In genomic region chr2:4882249-4882791, GRCm38 (mm10) we compare ENCODE assay signal across 8 mouse cellular contexts. TPM values are rescaled to one million over a fixed set of nuclear protein-coding genes. Genes with fewer than 3 reads are reported as not detected.
DNase-seq lines count a peak whose midpoint lies in the region; ATAC-seq and TF ChIP-seq lines count a peak whose summit lies in the region.

No protein-coding gene starts in this region.

- H3K9ac ChIP-seq in intestine, postnatal 0 days (ENCODE audit: low read depth, low read length) = peak overlapping the region; percentile 98
- H3K9ac ChIP-seq in midbrain, embryonic 16.5 days (ENCODE audit: low read depth, low read length) = peak overlapping the region; percentile 99

- POLR2A ChIA-PET in Patski (lab: Charles Lee) = no interaction called here

- peak; percentile 45 for ATAC-seq in Patski
- peak; percentile 53 for ATAC-seq in intestine, postnatal 0 days
- ATAC-seq in midbrain, embryonic 16.5 days = peak; percentile 73

- peak overlapping the region; percentile 96 for H3K27ac ChIP-seq in intestine, postnatal 0 days (ENCODE audit: low read depth, low read length)
- H3K27ac ChIP-seq in midbrain, embryonic 16.5 days (ENCODE audit: low read length) = peak overlapping the region; percentile 100
- H3K27ac ChIP-seq in testis, adult 2 months (ENCODE audit: control insufficient read depth, insufficient read depth, low read depth, low read length) = peak overlapping the region; percentile 93

- peak overlapping the region; percentile 88 for H3K4me2 ChIP-seq in intestine, postnatal 0 days (replicated peaks; ENCODE audit: low read depth)
- peak overlapping the region; percentile 75 for H3K4me2 ChIP-seq in midbrain, embryonic 16.5 days (ENCODE audit: low read length)

- 0 out of 2 replicates have a peak, but pooled peaks cover 3% of the 10 kb centered on the region for H3K4me1 ChIP-seq in intestine, postnatal 0 days (replicated peaks; ENCODE audit: control insufficient read depth, insufficient read depth, low read length)
- peaks cover 18% of the 10 kb centered on the region for H3K4me1 ChIP-seq in midbrain, embryonic 16.5 days (ENCODE audit: control insufficient read depth, insufficient read depth, low read length)
- H3K4me1 ChIP-seq in testis, adult 2 months (ENCODE audit: control insufficient read depth, insufficient read depth, low read length) = peaks cover 6% of the 10 kb centered on the region; the same call in 1 of the 2 replicates

- TF ChIP-seq POLR2A in testis, adult 2 months (IDR thresholded peaks at IDR 0.05; ENCODE audit: control insufficient read depth, low read depth, low read length) = no peak

- peak overlapping the region; percentile 94 for H3K4me3 ChIP-seq in intestine, postnatal 0 days (ENCODE audit: low read depth, low read length)
- peak overlapping the region; percentile 61 for H3K4me3 ChIP-seq in midbrain, embryonic 16.5 days (ENCODE audit: low read depth, low read length)
- peak overlapping the region; percentile 98 for H3K4me3 ChIP-seq in testis, adult 2 months (ENCODE audit: control insufficient read depth, low read depth, low read length)

- no peaks in the 10 kb centered on the region for H3K27me3 ChIP-seq in Patski
- no peaks in the 10 kb centered on the region for H3K27me3 ChIP-seq in intestine, postnatal 0 days (replicated peaks; ENCODE audit: control insufficient read depth, insufficient read depth, low read length)
- H3K27me3 ChIP-seq in midbrain, embryonic 16.5 days (ENCODE audit: control insufficient read depth, insufficient read depth, low read depth, low read length) = no peaks in the 10 kb centered on the region
- no peaks in the 10 kb centered on the region for H3K27me3 ChIP-seq in testis, adult 2 months (ENCODE audit: control insufficient read depth, insufficient read depth, low read length)

- H3K36me3 ChIP-seq in intestine, postnatal 0 days (ENCODE audit: control insufficient read depth, insufficient read depth) = peaks cover 8% of the 10 kb centered on the region; the same call in 1 of the 2 replicates
- H3K36me3 ChIP-seq in midbrain, embryonic 16.5 days (ENCODE audit: control insufficient read depth, insufficient read depth, low read length) = peaks cover 8% of the 10 kb centered on the region
- no peaks in the 10 kb centered on the region for H3K36me3 ChIP-seq in testis, adult 2 months (ENCODE audit: control insufficient read depth, insufficient read depth, low read length)

- intact Hi-C loops in gastrocnemius, postnatal 14 days (cut with DNase I; ENCODE audit: low total_unique reads) = no loop called here

- TF ChIP-seq CTCF in Patski (IDR thresholded peaks at IDR 0.05) = no peak
- no peak for TF ChIP-seq CTCF in intestine, postnatal 0 days (IDR thresholded peaks at IDR 0.05; ENCODE audit: low read depth)
- TF ChIP-seq CTCF in testis, adult 2 months (IDR thresholded peaks at IDR 0.05; ENCODE audit: control insufficient read depth, insufficient read depth, insufficient replicate concordance, low read depth, low read length) = no peak

- DNase-seq in 3T3-L1 (ENCODE audit: low read depth, low spot score) (peak; percentile 43), Patski (ENCODE audit: low read depth, low spot score) (no peak), liver (peak; percentile 61)
- peak; percentile 79 for DNase-seq in embryo, embryonic 10.5 days (ENCODE audit: low spot score)
- peak; percentile 56 for DNase-seq in gastrocnemius, postnatal 14 days

- H3K9me3 ChIP-seq in intestine, postnatal 0 days (ENCODE audit: control insufficient read depth) = no peaks in the 10 kb centered on the region
- no peaks in the 10 kb centered on the region for H3K9me3 ChIP-seq in midbrain, embryonic 16.5 days (replicated peaks; ENCODE audit: control insufficient read depth, low read length, poor library complexity, severe bottlenecking)

- in situ Hi-C loops in Patski (cut with MboI; ENCODE audit: low pct_unique_long_range_greater_than_20kb) = no loop called here

- WGBS in intestine, postnatal 0 days = 0% methylated on average over 47 of the region's 63 CpGs
- 1% methylated on average over 60 of the region's 63 CpGs for WGBS in midbrain, embryonic 16.5 days

- CTCF ChIA-PET in Patski (lab: Charles Lee) = no interaction called here

RNA-seq across cellular contexts. Expression of gene Sephs1, which starts 1.0 kb away (rescaled TPM):
- 46.6 TPM for polyA plus RNA-seq in Patski (2021)
- total RNA-seq in gastrocnemius, postnatal 14 days (2021) = 10 to 100 TPM; 16.5 to 21.1 TPM
- polyA plus RNA-seq in intestine, postnatal 0 days (2015; fragmentation: Nextera tagmentation; extraction: Ambion mirVana) = 23.9 and 24.1 TPM in 2 replicates
- polyA plus RNA-seq in midbrain, embryonic 16.5 days (2015; fragmentation: Nextera tagmentation; extraction: Ambion mirVana) = 50.9 and 52.7 TPM in 2 replicates
- polyA plus RNA-seq in testis, adult 2 months (2012; rRNA removed) = 5.8 and 6.0 TPM in 2 replicates

RNA-seq across cellular contexts. Expression of gene Phyh, which starts 36.5 kb away (rescaled TPM):
- polyA plus RNA-seq in Patski (2021) = 57.0 TPM
- 100 to 1,000 TPM in 1 of 2 experiments, 10 to 100 TPM in 1; 85.1 to 132 TPM for total RNA-seq in gastrocnemius, postnatal 14 days (2021)
- polyA plus RNA-seq in intestine, postnatal 0 days (2015; fragmentation: Nextera tagmentation; extraction: Ambion mirVana) = 210 and 230 TPM in 2 replicates
- polyA plus RNA-seq in midbrain, embryonic 16.5 days (2015; fragmentation: Nextera tagmentation; extraction: Ambion mirVana) = 83.4 and 99.9 TPM in 2 replicates
- polyA plus RNA-seq in testis, adult 2 months (2012; rRNA removed) = 8.6 and 9.1 TPM in 2 replicates
